Mouse (Mus musculus): Measurements from ENCODE around the gene 4930562C15Rik. TPM values are rescaled to one million over a fixed set of nuclear protein-coding genes. Genes with fewer than 3 reads are reported as not detected.

The 4930562C15Rik gene
- polyA plus RNA-seq, 1 experiment from 2014 or later: 0.71 TPM

- Histone ChIP-seq H3K36me3 (no peaks in the 10 kb centered on the region), H3K9me3 (replicated peaks) (no peaks in the 10 kb centered on the region), H3K27ac (no peak overlapping the region), H3K4me1 (no peaks in the 10 kb centered on the region), H3K4me3 (no peak overlapping the region), H3K27me3 (ENCODE audit: low read depth, poor library complexity, severe bottlenecking) (no peaks in the 10 kb centered on the region)
- 86% methylated on average over 3 of the region's 3 CpGs for WGBS
- DNase-seq (ENCODE audit: low spot score): no peak
Measured at GRCm38 (mm10) chr16:4837631-4838030, 2.4 kb downstream of the 4930562C15Rik start.

GRCm38 (mm10) chr16:4839552-4839951, 4.3 kb downstream of the 4930562C15Rik start:
- Histone ChIP-seq H3K9me3 (replicated peaks) (no peaks in the 10 kb centered on the region), H3K27me3 (ENCODE audit: low read depth, poor library complexity, severe bottlenecking) (no peaks in the 10 kb centered on the region), H3K4me1 (no peaks in the 10 kb centered on the region), H3K4me3 (no peak overlapping the region), H3K36me3 (no peaks in the 10 kb centered on the region), H3K27ac (no peak overlapping the region)
- 75% methylated on average over 3 of the region's 3 CpGs for WGBS
- DNase-seq (ENCODE audit: low spot score): no peak

DNA sequence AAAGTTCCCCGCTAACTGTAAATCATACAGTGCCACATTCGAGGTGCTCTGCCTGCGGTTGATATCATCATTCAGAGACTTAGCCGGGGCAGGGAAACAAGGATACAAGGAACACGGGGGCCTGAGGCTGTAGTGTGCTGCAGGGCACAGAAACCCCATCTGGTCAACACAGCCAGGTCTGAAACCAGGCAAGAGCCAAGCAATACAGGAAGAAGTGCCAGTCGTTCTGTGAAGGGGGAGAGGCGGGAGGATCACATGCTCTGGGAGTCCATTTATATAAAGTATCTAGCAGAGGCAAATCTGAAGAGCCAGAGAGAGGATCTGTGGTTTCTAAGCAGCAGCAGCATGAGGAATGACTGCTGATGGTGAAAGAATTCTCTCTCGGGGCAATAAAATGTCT, 5.0 kb downstream of the 4930562C15Rik start:
- Histone ChIP-seq H3K27ac (no peak overlapping the region), H3K36me3 (no peaks in the 10 kb centered on the region), H3K27me3 (ENCODE audit: low read depth, poor library complexity, severe bottlenecking) (no peaks in the 10 kb centered on the region), H3K9me3 (replicated peaks) (no peaks in the 10 kb centered on the region), H3K4me3 (no peak overlapping the region), H3K4me1 (no peaks in the 10 kb centered on the region)
- DNase-seq (ENCODE audit: low spot score): no peak
- WGBS: 86% methylated on average over 8 of the region's 8 CpGs

GRCm38 (mm10) chr16:4847041-4847440, 11.8 kb downstream of the 4930562C15Rik start:
- H3K27me3 ChIP-seq (ENCODE audit: low read depth, poor library complexity, severe bottlenecking): no peaks in the 10 kb centered on the region
- 85% methylated on average over 3 of the region's 3 CpGs for WGBS
- peaks cover 2% of the 10 kb centered on the region; the same call in 1 of the 2 replicates for H3K4me1 ChIP-seq
- DNase-seq (ENCODE audit: low spot score): no peak
- no peak overlapping the region for H3K27ac ChIP-seq
- H3K9me3 ChIP-seq (replicated peaks): no peaks in the 10 kb centered on the region
- H3K4me3 ChIP-seq: no peak overlapping the region
- no peaks in the 10 kb centered on the region for H3K36me3 ChIP-seq

DNA sequence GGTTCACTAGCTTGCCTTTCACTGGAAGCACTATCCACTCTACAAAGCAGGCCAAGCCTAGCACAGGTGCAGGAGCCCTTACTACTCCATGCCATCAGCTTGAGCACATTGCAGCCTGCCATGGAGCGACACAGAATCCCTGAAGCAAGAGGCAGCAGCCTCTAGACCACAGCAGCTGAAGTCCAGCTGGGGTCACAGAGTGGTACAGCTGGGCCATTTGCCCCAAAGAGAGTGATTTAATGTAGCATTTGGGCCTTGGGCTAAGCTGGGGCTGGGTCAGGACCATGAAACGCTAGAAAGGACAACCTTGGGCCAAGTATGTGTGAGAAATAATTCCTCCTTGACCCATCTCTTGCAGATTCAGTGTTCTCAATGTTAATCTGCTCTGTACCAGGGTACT, 12.9 kb downstream of the 4930562C15Rik start:
- WGBS: 92% methylated on average over 2 of the region's 2 CpGs
- no peaks in the 10 kb centered on the region for H3K9me3 ChIP-seq (replicated peaks)
- no peak overlapping the region for H3K27ac ChIP-seq
- no peak overlapping the region for H3K4me3 ChIP-seq
- no peaks in the 10 kb centered on the region for H3K36me3 ChIP-seq
- H3K27me3 ChIP-seq (ENCODE audit: low read depth, poor library complexity, severe bottlenecking): no peaks in the 10 kb centered on the region
- no peak for DNase-seq (ENCODE audit: low spot score)
- peaks cover 2% of the 10 kb centered on the region; the same call in 1 of the 2 replicates for H3K4me1 ChIP-seq

DNA sequence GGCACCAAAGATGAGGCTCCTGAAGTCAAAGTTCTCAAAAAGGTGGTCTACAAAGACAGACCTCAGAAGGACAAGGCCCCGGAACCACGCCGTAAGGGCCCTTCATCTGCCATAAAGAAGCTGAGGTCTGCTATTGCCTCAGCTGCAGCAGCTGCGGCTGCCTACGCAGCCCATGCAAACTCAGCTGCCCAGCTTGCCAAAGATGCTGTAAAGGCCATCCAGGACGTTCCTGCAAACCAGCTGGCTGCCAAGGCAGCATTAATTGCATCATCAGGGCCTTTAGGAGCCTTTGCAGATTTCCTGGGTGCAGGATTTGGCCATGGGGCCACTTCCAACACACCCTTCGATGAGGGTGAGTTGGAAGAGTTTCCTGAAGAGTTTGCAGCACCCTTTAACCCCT, 15.1 kb downstream of the 4930562C15Rik start:
- H3K9me3 ChIP-seq (replicated peaks): no peaks in the 10 kb centered on the region
- 66% methylated on average over 7 of the region's 7 CpGs for WGBS
- H3K27ac ChIP-seq: no peak overlapping the region
- peaks cover 2% of the 10 kb centered on the region; the same call in 1 of the 2 replicates for H3K4me1 ChIP-seq
- H3K36me3 ChIP-seq: no peaks in the 10 kb centered on the region
- H3K27me3 ChIP-seq (ENCODE audit: low read depth, poor library complexity, severe bottlenecking): no peaks in the 10 kb centered on the region
- H3K4me3 ChIP-seq: no peak overlapping the region
- DNase-seq (ENCODE audit: low spot score): no peak

DNA sequence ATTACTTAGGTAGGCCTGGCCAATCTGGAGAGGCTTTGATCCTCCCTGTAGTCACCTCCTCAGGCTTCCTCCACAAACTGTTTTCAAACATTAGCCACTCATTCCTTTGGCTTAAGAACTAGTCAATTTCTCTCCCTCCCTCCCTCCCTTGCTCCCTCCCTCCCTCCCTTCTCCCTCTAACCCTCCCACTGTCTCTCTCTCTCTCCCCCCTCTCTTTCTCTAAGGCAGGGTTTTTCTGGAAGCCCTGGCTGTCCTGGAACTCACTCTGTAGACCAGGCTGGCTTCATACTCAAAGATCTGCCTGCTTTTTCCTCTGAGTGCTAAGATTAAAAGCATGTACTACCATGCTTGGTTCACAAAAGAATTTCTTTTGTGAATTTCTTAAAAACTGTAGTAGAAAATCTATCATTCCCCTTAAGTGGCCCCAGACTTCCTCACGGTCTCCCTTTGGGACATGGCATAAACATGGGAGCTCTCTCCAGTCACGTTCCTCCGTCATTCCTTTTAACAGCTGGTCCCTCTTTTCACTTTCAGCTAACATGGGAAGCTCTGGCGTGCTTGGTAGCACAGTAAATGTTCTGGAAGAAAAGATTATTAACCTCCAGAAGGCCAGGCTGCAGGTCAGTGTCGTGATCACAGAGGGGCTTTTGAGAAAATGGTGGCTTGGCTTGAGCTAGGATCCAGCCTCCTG, 15.9 kb downstream of the 4930562C15Rik start:
- H3K27ac ChIP-seq: no peak overlapping the region
- DNase-seq (ENCODE audit: low spot score): no peak
- 73% methylated on average over 5 of the region's 5 CpGs for WGBS

DNA sequence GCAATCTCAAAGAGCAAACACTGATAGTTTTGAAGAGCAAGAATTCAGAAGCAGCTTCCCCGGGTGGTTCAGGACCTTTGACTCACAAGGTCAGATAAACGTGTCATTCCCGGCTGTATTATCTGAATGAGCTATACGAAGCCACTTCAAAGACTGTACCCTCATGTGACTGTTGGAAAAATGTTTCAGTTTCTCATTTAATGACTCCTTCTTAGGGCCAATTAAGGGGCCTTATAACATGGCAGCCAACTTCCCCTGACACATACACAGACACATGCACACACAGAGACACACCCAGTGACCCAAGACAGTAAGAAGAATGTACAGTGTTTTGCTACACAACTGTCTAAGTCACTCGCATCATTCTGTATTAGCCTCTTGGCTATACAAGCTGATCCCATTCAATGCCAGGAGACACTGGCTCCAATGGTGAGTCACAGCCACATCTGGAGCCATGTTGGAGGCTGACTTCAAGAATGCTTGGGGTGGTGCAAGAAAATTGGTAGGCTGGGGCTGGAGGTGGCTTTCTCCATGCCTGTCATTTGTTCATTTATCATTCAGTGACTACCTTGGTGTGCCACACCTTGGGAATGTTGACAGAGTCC, 19.9 kb downstream of the 4930562C15Rik start:
- Histone ChIP-seq H3K36me3 (no peaks in the 10 kb centered on the region), H3K4me3 (no peak overlapping the region), H3K27ac (no peak overlapping the region), H3K27me3 (ENCODE audit: low read depth, poor library complexity, severe bottlenecking) (no peaks in the 10 kb centered on the region), H3K4me1 (peaks cover 2% of the 10 kb centered on the region; the same call in 1 of the 2 replicates), H3K9me3 (replicated peaks) (no peaks in the 10 kb centered on the region)
- DNase-seq (ENCODE audit: low spot score): no peak
- 69% methylated on average over 5 of the region's 5 CpGs for WGBS

More for the DNA sequence above, 15.9 kb downstream of the 4930562C15Rik start:
- Histone ChIP-seq H3K27me3 (ENCODE audit: low read depth, poor library complexity, severe bottlenecking) (no peaks in the 10 kb centered on the region), H3K4me1 (peaks cover 2% of the 10 kb centered on the region; the same call in 1 of the 2 replicates), H3K4me3 (no peak overlapping the region), H3K36me3 (no peaks in the 10 kb centered on the region), H3K9me3 (replicated peaks) (no peaks in the 10 kb centered on the region)

DNA sequence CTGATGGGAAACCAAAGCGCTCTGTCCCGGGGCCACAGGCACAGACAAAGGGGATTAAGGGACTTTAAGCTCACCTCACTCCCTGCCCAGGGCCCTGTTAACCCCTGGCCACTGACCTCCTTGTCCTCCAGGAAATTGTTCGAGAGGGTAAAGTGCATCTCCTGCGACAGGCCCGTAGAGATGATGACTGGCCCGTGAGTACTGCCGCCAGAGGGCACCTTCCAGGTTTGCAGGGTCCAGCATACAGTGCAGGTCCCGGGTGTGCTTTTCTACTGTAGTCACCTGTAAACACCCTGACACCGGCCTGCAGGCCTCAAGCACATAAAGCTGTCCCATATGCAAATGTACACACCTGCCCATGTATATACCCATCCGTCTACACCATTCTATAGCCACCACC, 26.2 kb downstream of the 4930562C15Rik start:
- WGBS: 53% methylated on average over 10 of the region's 10 CpGs
- Histone ChIP-seq H3K9me3 (replicated peaks) (no peaks in the 10 kb centered on the region), H3K4me1 (peaks cover 5% of the 10 kb centered on the region; the same call in 1 of the 2 replicates), H3K36me3 (no peaks in the 10 kb centered on the region), H3K27ac (no peak overlapping the region), H3K4me3 (no peak overlapping the region), H3K27me3 (ENCODE audit: low read depth, poor library complexity, severe bottlenecking) (no peaks in the 10 kb centered on the region)
- no peak for DNase-seq (ENCODE audit: low spot score)

DNA sequence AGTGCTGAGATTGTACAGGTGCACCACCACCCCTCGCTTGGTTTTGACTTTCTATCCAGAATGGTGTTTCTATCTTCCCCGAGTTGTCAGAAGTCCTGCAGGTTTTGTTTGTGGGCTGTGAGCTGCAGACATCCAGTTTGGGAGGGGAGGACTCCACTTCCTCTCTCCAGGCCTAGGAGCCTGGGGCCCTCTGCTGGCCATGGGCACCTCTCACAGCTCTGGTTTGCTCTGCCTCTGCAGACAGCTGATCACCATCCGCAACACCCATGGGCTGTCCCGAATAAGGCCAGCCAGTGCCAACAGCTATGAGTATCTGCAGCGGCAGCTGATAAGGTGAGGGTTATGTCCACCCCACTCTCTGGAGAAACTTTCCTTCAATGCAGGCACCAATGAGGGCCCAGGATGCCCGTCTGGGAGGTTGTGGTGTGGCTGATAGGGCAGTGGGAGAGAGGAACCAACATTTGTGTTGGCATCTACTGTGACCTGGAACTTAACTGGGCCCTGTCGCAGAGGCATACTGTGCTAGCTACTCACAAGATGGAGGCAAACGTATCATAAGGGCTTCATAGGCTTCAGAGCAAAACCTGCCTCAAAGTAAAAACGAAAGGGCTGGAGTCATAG, 27.8 kb downstream of the 4930562C15Rik start:
- Histone ChIP-seq H3K36me3 (no peaks in the 10 kb centered on the region), H3K9me3 (replicated peaks) (no peaks in the 10 kb centered on the region), H3K4me1 (peaks cover 6% of the 10 kb centered on the region; the same call in 1 of the 2 replicates), H3K27me3 (ENCODE audit: low read depth, poor library complexity, severe bottlenecking) (no peaks in the 10 kb centered on the region), H3K4me3 (no peak overlapping the region), H3K27ac (no peak overlapping the region)
- DNase-seq (ENCODE audit: low spot score): peak; percentile 58
- 57% methylated on average over 9 of the region's 9 CpGs for WGBS

- Histone ChIP-seq H3K27me3 (ENCODE audit: low read depth, poor library complexity, severe bottlenecking) (no peaks in the 10 kb centered on the region), H3K9me3 (replicated peaks) (no peaks in the 10 kb centered on the region), H3K27ac (no peak overlapping the region), H3K36me3 (peaks cover 3% of the 10 kb centered on the region; the same call in 1 of the 2 replicates), H3K4me3 (no peak overlapping the region), H3K4me1 (peaks cover 6% of the 10 kb centered on the region; the same call in 1 of the 2 replicates)
- 86% methylated on average over 8 of the region's 8 CpGs for WGBS
- DNase-seq (ENCODE audit: low spot score): no peak
Measured at GRCm38 (mm10) chr16:4863742-4864141, 28.5 kb downstream of the 4930562C15Rik start.

- Histone ChIP-seq H3K4me1 (peaks cover 6% of the 10 kb centered on the region; the same call in 1 of the 2 replicates), H3K9me3 (replicated peaks) (no peaks in the 10 kb centered on the region), H3K27me3 (ENCODE audit: low read depth, poor library complexity, severe bottlenecking) (no peaks in the 10 kb centered on the region), H3K27ac (no peak overlapping the region), H3K36me3 (peaks cover 20% of the 10 kb centered on the region), H3K4me3 (no peak overlapping the region)
- 63% methylated on average over 7 of the region's 7 CpGs for WGBS
- no peak for DNase-seq (ENCODE audit: low spot score)
Measured at GRCm38 (mm10) chr16:4866101-4866695, 31.0 kb downstream of the 4930562C15Rik start.

DNA sequence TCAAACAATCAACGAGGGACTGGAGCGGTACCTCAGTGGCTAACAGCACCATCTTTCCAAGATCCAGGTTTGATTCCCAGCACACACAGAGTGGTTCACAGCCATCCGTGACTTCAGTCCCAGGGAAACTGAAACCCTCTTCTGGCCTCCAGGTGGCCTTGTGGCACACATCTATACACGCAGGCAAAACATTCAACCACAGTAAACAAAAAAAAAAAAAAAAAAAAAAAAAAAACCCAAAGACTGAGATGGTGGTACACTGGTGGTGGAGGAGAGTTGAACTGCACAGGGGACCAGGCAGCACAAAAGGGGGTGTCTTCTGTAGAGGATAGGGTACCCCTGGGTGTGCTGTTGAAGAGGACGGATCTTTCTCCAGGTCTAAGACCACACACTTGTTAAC, 35.3 kb downstream of the 4930562C15Rik start:
- peaks cover 6% of the 10 kb centered on the region; the same call in 1 of the 2 replicates for H3K4me1 ChIP-seq
- no peak overlapping the region for H3K4me3 ChIP-seq
- 89% methylated on average over 5 of the region's 5 CpGs for WGBS
- no peak overlapping the region for H3K27ac ChIP-seq
- DNase-seq (ENCODE audit: low spot score): no peak
- H3K36me3 ChIP-seq: peaks cover 46% of the 10 kb centered on the region
- no peaks in the 10 kb centered on the region for H3K27me3 ChIP-seq (ENCODE audit: low read depth, poor library complexity, severe bottlenecking)
- no peaks in the 10 kb centered on the region for H3K9me3 ChIP-seq (replicated peaks)
